Mouse (Mus musculus) liver, embryonic 14.5 days (tissue): Measurements from ENCODE around the gene Traf3ip3. TPM values are rescaled to one million over a fixed set of nuclear protein-coding genes. Genes with fewer than 3 reads are reported as not detected.

Experiments
- ATAC-seq: fragments of 200-750 bp; cut with Nextera tagmentation; 2 replicates; pipeline ENCODE4 v1.8.0; 2017; ENCODE audit warnings: moderate number of reproducible peaks, mild to moderate bottlenecking, moderate library complexity; ENCODE audit not compliant: insufficient read depth
- DNase-seq, 3 experiments: peaks; one replicate each; pipeline ENCODE4 v3.0.0-alpha.2; 2012 to 2013; ENCODE audit warnings: low read depth in 3 of 3, low spot score in 3 of 3
- H3K27ac ChIP-seq: fragments of 300-500 bp; sonication (generic); 2 replicates; pipeline ENCODE4 v1.5.1; 2014; ENCODE audit warnings: moderate library complexity, mild to moderate bottlenecking, control low read depth, inconsistent platforms
- H3K27me3 ChIP-seq: fragments of 300-500 bp; sonication (generic); 2 replicates; pipeline ENCODE4 v1.6.1; 2014; ENCODE audit warnings: mild to moderate bottlenecking, low read length, moderate library complexity; ENCODE audit not compliant: control insufficient read depth, insufficient read depth
- H3K36me3 ChIP-seq: fragments of 300-500 bp; sonication (generic); replicated peaks from 2 replicates; pipeline ENCODE4 v1.6.1; 2014; ENCODE audit warnings: low read depth; ENCODE audit not compliant: control insufficient read depth, insufficient read depth
- H3K4me1 ChIP-seq, 2 experiments: fragments of 200-500 bp in 1 of 2; fragments of 300-500 bp in 1 of 2; sonication (generic) in 1 of 2; replicated peaks; 2 replicates each; pipeline ENCODE4 v1.6.1; 2012 to 2014; ENCODE audit warnings: antibody characterized with exemption in 1 of 2, inconsistent platforms in 1 of 2, low read length in 1 of 2; ENCODE audit not compliant: control insufficient read depth in 2 of 2, insufficient read depth in 2 of 2
- H3K4me2 ChIP-seq: fragments of 300-500 bp; sonication (generic); 2 replicates; pipeline ENCODE4 v1.6.1; 2014; ENCODE audit warnings: low read depth, mild to moderate bottlenecking, control low read depth, moderate library complexity
- H3K4me3 ChIP-seq, 2 experiments: fragments of 200-500 bp in 1 of 2; fragments of 300-500 bp in 1 of 2; sonication (generic) in 1 of 2; 2 replicates each; pipeline ENCODE4 v1.5.1; 2012 to 2014; ENCODE audit warnings: low read depth in 2 of 2, low read length in 2 of 2, mild to moderate bottlenecking in 2 of 2, control low read depth in 1 of 2, inconsistent platforms in 1 of 2, moderate library complexity in 1 of 2; ENCODE audit not compliant: insufficient read depth in 1 of 2
- H3K9ac ChIP-seq: fragments of 300-500 bp; sonication (generic); replicated peaks from 2 replicates; pipeline ENCODE4 v1.6.1; 2014; ENCODE audit warnings: mild to moderate bottlenecking, control low read depth, moderate library complexity
- H3K9me3 ChIP-seq: fragments of 300-500 bp; sonication (generic); 2 replicates; pipeline ENCODE4 v1.6.1; 2016; ENCODE audit warnings: low read length, mixed read lengths; ENCODE audit not compliant: control insufficient read depth
- CTCF ChIP-seq: IDR thresholded peaks from 2 replicates; pipeline ENCODE4 v1.5.1; 2016; ENCODE audit warnings: antibody characterized with exemption, low read depth, control low read depth
- EP300 ChIP-seq: IDR thresholded peaks from 2 replicates; pipeline ENCODE4 v1.6.1; 2016; ENCODE audit warnings: antibody characterized with exemption, low read depth
- WGBS: fragments of 180-500 bp; shearing (Covaris S2); extraction: QIAGEN DNeasy Blood & Tissue Kit; methylation state at CpG from one replicate; pipeline ENCODE4 v1.1.7; 2014; ENCODE audit not compliant: insufficient replicate concordance; 5-methylcytosine and 5-hydroxymethylcytosine counted together
- polyA plus RNA-seq, 2 experiments: library from polyadenylated mRNA; depleted of rRNA in 1 of 2; stranded (reverse) in 1 of 2; unstranded in 1 of 2; fragments of >200 nt; fragmentation: Nextera tagmentation in 1 of 2; extraction: Ambion mirVana in 1 of 2; gene quantifications; 2 replicates each; pipeline versions ENCODE4 v1.2.1 to v1.2.3; 2012 to 2014

Gene Traf3ip3
- polyA plus RNA-seq, 2 experiments: 4.9 to 5.1 TPM

GRCm38 (mm10) chr1:193131311-193131948 is 70.1 kb downstream of the Traf3ip3 start:
- WGBS: 58% methylated on average over 6 of the region's 6 CpGs
- Histone ChIP-seq H3K36me3 (peaks cover 1% of the 10 kb centered on the region; the same call in 1 of the 2 replicates), H3K9ac (no peak overlapping the region), H3K27me3 (no peaks in the 10 kb centered on the region), H3K4me1 (peaks cover 9 to 11% of the 10 kb centered on the region in 2 experiments; a peak in 3 of 4 replicates), H3K4me2 (no peak overlapping the region), H3K27ac (no peak overlapping the region), H3K4me3 (no peak overlapping the region), H3K9me3 (no peaks in the 10 kb centered on the region)
- TF ChIP-seq EP300: no peak
- TF ChIP-seq CTCF: no peak
- no peak for ATAC-seq
- no peak for DNase-seq

- no peaks in the 10 kb centered on the region for H3K9me3 ChIP-seq
- H3K9ac ChIP-seq: no peak overlapping the region; the same call in 1 of the 2 replicates
- ATAC-seq (no peak), DNase-seq (no peak)
- H3K36me3 ChIP-seq: peaks cover 4% of the 10 kb centered on the region; the same call in 1 of the 2 replicates
- H3K27ac ChIP-seq: no peak overlapping the region
- 71% methylated on average over 8 of the region's 8 CpGs for WGBS
- H3K27me3 ChIP-seq: no peaks in the 10 kb centered on the region
- H3K4me2 ChIP-seq: peak overlapping the region; percentile 82
- H3K4me3 ChIP-seq: no peak overlapping the region; a peak in 2 of 4 replicates
- H3K4me1 ChIP-seq: peaks cover 9 to 11% of the 10 kb centered on the region in 2 experiments; a peak in 3 of 4 replicates
- no peak for TF ChIP-seq CTCF
- TF ChIP-seq EP300: no peak
These were observed 70.7 kb downstream of the Traf3ip3 start for GRCm38 (mm10) chr1:193130839-193131238.

- peak; percentile 12 for ATAC-seq
- H3K9ac ChIP-seq: peak overlapping the region; percentile 38
- no peaks in the 10 kb centered on the region for H3K9me3 ChIP-seq
- no peak for DNase-seq
- H3K4me3 ChIP-seq: peak overlapping the region; percentile 36 to 81
- H3K4me1 ChIP-seq: peaks cover 9 to 11% of the 10 kb centered on the region in 2 experiments; a peak in 3 of 4 replicates
- no peaks in the 10 kb centered on the region for H3K27me3 ChIP-seq
- peaks cover 5% of the 10 kb centered on the region; the same call in 1 of the 2 replicates for H3K36me3 ChIP-seq
- H3K4me2 ChIP-seq: peak overlapping the region; percentile 82
- no peak overlapping the region for H3K27ac ChIP-seq
- WGBS: 36% methylated on average over 11 of the region's 11 CpGs
- TF ChIP-seq CTCF (no peak), EP300 (no peak)
These were observed 71.1 kb downstream of the Traf3ip3 start for GRCm38 (mm10) chr1:193130456-193130825.

- Histone ChIP-seq H3K36me3 (peaks cover 8% of the 10 kb centered on the region; the same call in 1 of the 2 replicates), H3K4me3 (peak within 1 kb of the TSS; percentile 81 to 93), H3K27ac (no peak within 1 kb of the TSS), H3K9me3 (no peaks in the 10 kb centered on the region), H3K9ac (peak within 1 kb of the TSS; percentile 78), H3K4me1 (peaks cover 9 to 11% of the 10 kb centered on the region in 2 experiments; a peak in 3 of 4 replicates), H3K27me3 (no peaks in the 10 kb centered on the region), H3K4me2 (peak within 1 kb of the TSS; percentile 82)
- under 1% methylated on average over 61 of the region's 61 CpGs for WGBS
- TF ChIP-seq EP300: no peak
- peak; percentile 99 for TF ChIP-seq CTCF
- DNase-seq: peak; percentile 96
- peak; percentile 91 for ATAC-seq
These were observed 71.6 kb downstream of the Traf3ip3 start, which contains the start of gene Diexf for GRCm38 (mm10) chr1:193129786-193130455. Gene Diexf, minus strand, starts transcription at chr1:193130272.

- Histone ChIP-seq H3K4me2 (peak overlapping the region; percentile 82), H3K27ac (no peak overlapping the region), H3K4me3 (peak overlapping the region; percentile 81 to 93), H3K36me3 (peaks cover 11% of the 10 kb centered on the region; the same call in 1 of the 2 replicates), H3K4me1 (peaks cover 9 to 11% of the 10 kb centered on the region in 2 experiments; a peak in 3 of 4 replicates), H3K9me3 (no peaks in the 10 kb centered on the region), H3K9ac (peak overlapping the region; percentile 78), H3K27me3 (no peaks in the 10 kb centered on the region)
- no peak for ATAC-seq
- TF ChIP-seq EP300 (no peak), CTCF (no peak)
- 10% methylated on average over 5 of the region's 5 CpGs for WGBS
- no peak for DNase-seq
These were observed 72.2 kb downstream of the Traf3ip3 start for GRCm38 (mm10) chr1:193129321-193129720.
